ENCODE assay signal across 17 mouse cellular contexts in the genomic region with DNA sequence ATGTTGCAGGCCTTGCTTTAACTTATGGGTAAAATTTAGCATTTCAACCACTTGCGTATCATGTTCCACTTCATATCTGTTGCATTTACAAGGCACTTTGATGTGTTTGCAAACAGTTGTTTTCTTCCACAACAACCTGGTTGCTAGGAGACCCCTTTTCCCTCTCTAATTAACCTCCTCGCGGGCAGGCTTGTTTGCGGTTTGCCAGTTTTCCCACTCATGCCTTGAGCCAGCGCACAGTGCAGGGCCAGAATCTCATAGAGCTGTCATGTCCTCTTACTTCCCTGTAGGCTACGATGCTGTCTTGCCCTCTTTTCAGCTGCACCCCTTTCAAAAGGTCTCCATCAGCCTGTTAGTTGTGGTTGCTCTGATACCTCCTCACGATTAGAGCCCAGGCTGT.
DNase-seq lines count a peak whose midpoint lies in the region; ATAC-seq lines count a peak whose summit lies in the region.
"Had no signal": no experiment of that assay in that cellular context is flagged by ENCODE, and none has a peak within 500 bp of the region (broad histone marks: within the 10 kb centered on the region; RNA-seq: fewer than 3 reads in every experiment).

No protein-coding gene starts in this region.

- peaks cover 5% of the 10 kb centered on the region; the same call in 1 of the 2 replicates for H3K4me1 ChIP-seq in kidney, embryonic 16.5 days (ENCODE audit: insufficient read depth, low read length)
- H3K4me1 ChIP-seq in embryonic facial prominence, embryonic 11.5 days (ENCODE audit: control insufficient read depth, insufficient read depth, low read length), result no peaks in the 10 kb centered on the region
- H3K4me1 ChIP-seq in forebrain, embryonic 14.5 days (ENCODE audit: control insufficient read depth, insufficient read depth, low read length), result peaks cover 12% of the 10 kb centered on the region; the same call in 1 of the 2 replicates
- H3K4me1 ChIP-seq in hindbrain, embryonic 11.5 days (replicated peaks; ENCODE audit: control insufficient read depth, insufficient read depth, low read length), result no peaks in the 10 kb centered on the region
- no peaks in the 10 kb centered on the region for H3K4me1 ChIP-seq in liver, embryonic 11.5 days (replicated peaks; ENCODE audit: control insufficient read depth, insufficient read depth, low read length)
- H3K4me1 ChIP-seq: liver, embryonic 13.5 days had no signal

- 85% methylated on average over 7 of the region's 7 CpGs for WGBS in kidney, embryonic 16.5 days
- 73% methylated on average over 7 of the region's 7 CpGs for WGBS in embryonic facial prominence, embryonic 11.5 days
- 13% methylated on average over 7 of the region's 7 CpGs for WGBS in forebrain, embryonic 14.5 days
- 83% methylated on average over 7 of the region's 7 CpGs for WGBS in hindbrain, embryonic 11.5 days
- WGBS in liver, embryonic 11.5 days, result 83% methylated on average over 7 of the region's 7 CpGs

- no peak overlapping the region for H3K4me3 ChIP-seq in kidney, embryonic 16.5 days (ENCODE audit: low read length)
- no peak overlapping the region for H3K4me3 ChIP-seq in embryonic facial prominence, embryonic 11.5 days (ENCODE audit: low read depth, low read length)
- no peak overlapping the region for H3K4me3 ChIP-seq in forebrain, embryonic 14.5 days (ENCODE audit: low read depth, low read length)
- no peak overlapping the region for H3K4me3 ChIP-seq in hindbrain, embryonic 11.5 days (ENCODE audit: low read depth, low read length)
- no peak overlapping the region for H3K4me3 ChIP-seq in liver, embryonic 11.5 days (ENCODE audit: low read depth, low read length)
- H3K4me3 ChIP-seq: hindbrain, embryonic 10.5 days; intestine, embryonic 15.5 days; kidney, embryonic 15.5 days; layer of hippocampus, adult 2 months; left cerebral cortex, adult 2 months; liver, embryonic 13.5 days had no signal

- no peak for DNase-seq in kidney, postnatal 14 days
- DNase-seq in embryonic facial prominence, embryonic 11.5 days (ENCODE audit: low spot score), result peak; percentile 20
- DNase-seq in forebrain, embryonic 14.5 days (ENCODE audit: low spot score), result peak; percentile 80
- peak; percentile 61 for DNase-seq in retina, embryonic 14.5 days (ENCODE audit: low spot score)
- no peak for DNase-seq in hindbrain, embryonic 11.5 days (ENCODE audit: low spot score)
- DNase-seq in liver, embryonic 11.5 days (ENCODE audit: low spot score), result no peak
- DNase-seq: adrenal gland, postnatal 36 days; liver, embryonic 13.5 days; thymus, postnatal 25 days had no signal

- H3K4me2 ChIP-seq in kidney, embryonic 16.5 days (replicated peaks; ENCODE audit: low read depth, low read length), result no peak overlapping the region
- no peak overlapping the region for H3K4me2 ChIP-seq in embryonic facial prominence, embryonic 11.5 days (ENCODE audit: low read depth, low read length)
- H3K4me2 ChIP-seq in forebrain, embryonic 14.5 days (ENCODE audit: low read length), result no peak overlapping the region
- H3K4me2 ChIP-seq in hindbrain, embryonic 11.5 days (replicated peaks; ENCODE audit: low read depth, low read length), result no peak overlapping the region
- H3K4me2 ChIP-seq in liver, embryonic 11.5 days, result no peak overlapping the region
- H3K4me2 ChIP-seq: intestine, embryonic 15.5 days; kidney, embryonic 15.5 days; liver, embryonic 13.5 days had no signal

- no peaks in the 10 kb centered on the region for H3K9me3 ChIP-seq in kidney, embryonic 16.5 days (ENCODE audit: low read length)
- H3K9me3 ChIP-seq in embryonic facial prominence, embryonic 11.5 days (replicated peaks; ENCODE audit: control insufficient read depth, low read length), result no peaks in the 10 kb centered on the region
- H3K9me3 ChIP-seq in forebrain, embryonic 14.5 days (replicated peaks; ENCODE audit: control insufficient read depth, low read length), result no peaks in the 10 kb centered on the region
- no peaks in the 10 kb centered on the region for H3K9me3 ChIP-seq in hindbrain, embryonic 11.5 days (ENCODE audit: control insufficient read depth, low read length)
- no peaks in the 10 kb centered on the region for H3K9me3 ChIP-seq in liver, embryonic 11.5 days (ENCODE audit: control insufficient read depth, low read length)
- H3K9me3 ChIP-seq: hindbrain, embryonic 10.5 days; intestine, embryonic 15.5 days; kidney, embryonic 15.5 days; liver, embryonic 13.5 days had no signal

- H3K27ac ChIP-seq in kidney, embryonic 16.5 days (ENCODE audit: low read length), result no peak overlapping the region
- no peak overlapping the region for H3K27ac ChIP-seq in embryonic facial prominence, embryonic 11.5 days (replicated peaks; ENCODE audit: low read depth, low read length)
- H3K27ac ChIP-seq in forebrain, embryonic 14.5 days (ENCODE audit: low read depth, low read length), result no peak overlapping the region
- no peak overlapping the region for H3K27ac ChIP-seq in hindbrain, embryonic 11.5 days (ENCODE audit: low read depth, low read length)
- H3K27ac ChIP-seq in liver, embryonic 11.5 days (ENCODE audit: low read depth, low read length), result no peak overlapping the region
- H3K27ac ChIP-seq: hindbrain, embryonic 10.5 days; intestine, embryonic 15.5 days; kidney, embryonic 15.5 days; layer of hippocampus, adult 2 months; left cerebral cortex, adult 2 months; liver, embryonic 13.5 days had no signal

- H3K36me3 ChIP-seq in kidney, embryonic 16.5 days (ENCODE audit: insufficient read depth, low read length), result no peaks in the 10 kb centered on the region
- no peaks in the 10 kb centered on the region for H3K36me3 ChIP-seq in embryonic facial prominence, embryonic 11.5 days (replicated peaks; ENCODE audit: control insufficient read depth, insufficient read depth, low read depth, low read length)
- no peaks in the 10 kb centered on the region for H3K36me3 ChIP-seq in forebrain, embryonic 14.5 days (ENCODE audit: control insufficient read depth, insufficient read depth, low read length)
- no peaks in the 10 kb centered on the region for H3K36me3 ChIP-seq in hindbrain, embryonic 11.5 days (ENCODE audit: control insufficient read depth, insufficient read depth, low read length)
- no peaks in the 10 kb centered on the region for H3K36me3 ChIP-seq in liver, embryonic 11.5 days (ENCODE audit: control insufficient read depth, insufficient read depth, low read length)
- H3K36me3 ChIP-seq: G1E; hindbrain, embryonic 10.5 days; intestine, embryonic 15.5 days; kidney, embryonic 15.5 days; liver, embryonic 13.5 days had no signal

- no peak overlapping the region for H3K9ac ChIP-seq in kidney, embryonic 16.5 days (replicated peaks; ENCODE audit: low read length)
- no peak overlapping the region for H3K9ac ChIP-seq in embryonic facial prominence, embryonic 11.5 days (replicated peaks; ENCODE audit: low read length)
- H3K9ac ChIP-seq in forebrain, embryonic 14.5 days (ENCODE audit: low read length), result no peak overlapping the region
- no peak overlapping the region for H3K9ac ChIP-seq in hindbrain, embryonic 11.5 days (ENCODE audit: low read depth, low read length)
- H3K9ac ChIP-seq in liver, embryonic 11.5 days (ENCODE audit: low read depth, low read length), result no peak overlapping the region
- H3K9ac ChIP-seq: intestine, embryonic 15.5 days; kidney, embryonic 15.5 days; liver, embryonic 13.5 days had no signal

- 0 out of 2 replicates have a peak, but pooled peaks have one; percentile 9 for ATAC-seq in kidney, embryonic 16.5 days (ENCODE audit: low FRiP score, low TSS enrichment)
- ATAC-seq in embryonic facial prominence, embryonic 11.5 days (replicated peaks; ENCODE audit: insufficient number of reproducible peaks, low FRiP score, low TSS enrichment, low read depth), result no peak
- peak; percentile 79; the same call in 1 of the 2 replicates for ATAC-seq in forebrain, embryonic 14.5 days
- ATAC-seq in hindbrain, embryonic 11.5 days (ENCODE audit: low FRiP score), result no peak
- ATAC-seq in liver, embryonic 11.5 days (replicated peaks; ENCODE audit: low FRiP score), result no peak
- ATAC-seq: intestine, embryonic 15.5 days; lung, postnatal 0 days had no signal

- H3K27me3 ChIP-seq in kidney, embryonic 16.5 days (ENCODE audit: insufficient read depth, low read length), result no peaks in the 10 kb centered on the region
- no peaks in the 10 kb centered on the region for H3K27me3 ChIP-seq in embryonic facial prominence, embryonic 11.5 days (ENCODE audit: control insufficient read depth, insufficient read depth, low read length)
- no peaks in the 10 kb centered on the region for H3K27me3 ChIP-seq in forebrain, embryonic 14.5 days (replicated peaks; ENCODE audit: control insufficient read depth, insufficient read depth, low read length)
- H3K27me3 ChIP-seq in hindbrain, embryonic 11.5 days (ENCODE audit: control insufficient read depth, insufficient read depth, low read length), result no peaks in the 10 kb centered on the region
- no peaks in the 10 kb centered on the region for H3K27me3 ChIP-seq in liver, embryonic 11.5 days (replicated peaks; ENCODE audit: control insufficient read depth, insufficient read depth, low read length)
- H3K27me3 ChIP-seq: intestine, embryonic 15.5 days; kidney, embryonic 15.5 days; liver, embryonic 13.5 days had no signal

Comparison
In these comparisons a context has a peak if more than half of its experiments do, and no peak if none do; other contexts are left out.
1. ATAC-seq: peak in kidney, embryonic 16.5 days (single experiment) and forebrain, embryonic 14.5 days (single experiment); none in embryonic facial prominence, embryonic 11.5 days (single experiment), hindbrain, embryonic 11.5 days (single experiment) and liver, embryonic 11.5 days (single experiment).
2. DNase-seq: peak in embryonic facial prominence, embryonic 11.5 days (single experiment), forebrain, embryonic 14.5 days (single experiment) and retina, embryonic 14.5 days (single experiment); none in kidney, postnatal 14 days (single experiment), hindbrain, embryonic 11.5 days (single experiment) and liver, embryonic 11.5 days (single experiment).